In genomic region chr9:66590051-66590450, GRCm38 (mm10) we compare ENCODE assay signal across 9 mouse cellular contexts. TPM values are rescaled to one million over a fixed set of nuclear protein-coding genes. Genes with fewer than 3 reads are reported as not detected.
DNase-seq lines count a peak whose midpoint lies in the region; ATAC-seq and TF ChIP-seq lines count a peak whose summit lies in the region.
"Had no signal": no experiment of that assay in that cellular context is flagged by ENCODE, and none has a peak within 500 bp of the region (broad histone marks: within the 10 kb centered on the region; RNA-seq: fewer than 3 reads in every experiment).

No protein-coding gene starts in this region.

- DNase-seq in adrenal gland, adult (ENCODE audit: inconsistent age in 2 of 2, low spot score in 1 of 2): peak; percentile 7 to 44
- DNase-seq in adrenal gland, adult 2 months: no peak
- no peak for DNase-seq in liver, postnatal 0 days
- no peak for DNase-seq in liver, embryonic 11.5 days (ENCODE audit: low spot score)
- DNase-seq in kidney, adult 8-10 months: no peak

- WGBS in liver, postnatal 0 days (ENCODE audit: insufficient replicate concordance): 62% methylated on average over 2 of the region's 2 CpGs
- WGBS in liver, embryonic 11.5 days: 58% methylated on average over 2 of the region's 2 CpGs
- 54% methylated on average over 2 of the region's 2 CpGs for WGBS in limb, embryonic 12.5 days
- WGBS in stomach, embryonic 16.5 days: 41% methylated on average over 2 of the region's 2 CpGs

- H3K4me1 ChIP-seq in liver, postnatal 0 days (ENCODE audit: insufficient read depth): peaks cover 33% of the 10 kb centered on the region
- H3K4me1 ChIP-seq in liver, embryonic 11.5 days (replicated peaks; ENCODE audit: control insufficient read depth, insufficient read depth, low read length): peaks cover 34% of the 10 kb centered on the region
- peaks cover 58% of the 10 kb centered on the region for H3K4me1 ChIP-seq in limb, embryonic 12.5 days (replicated peaks)
- peaks cover 34% of the 10 kb centered on the region for H3K4me1 ChIP-seq in stomach, embryonic 16.5 days (ENCODE audit: control insufficient read depth, insufficient read depth, low read length)

- H3K27ac ChIP-seq in liver, postnatal 0 days (ENCODE audit: low read depth): no peak overlapping the region
- no peak overlapping the region for H3K27ac ChIP-seq in liver, embryonic 11.5 days (ENCODE audit: low read depth, low read length)
- H3K27ac ChIP-seq in limb, embryonic 12.5 days: no peak overlapping the region
- no peak overlapping the region for H3K27ac ChIP-seq in stomach, embryonic 16.5 days (ENCODE audit: low read length)
- H3K27ac ChIP-seq: macrophage had no signal

- no peak for TF ChIP-seq CTCF in liver, postnatal 0 days (IDR thresholded peaks at IDR 0.05; ENCODE audit: low read depth)

- no peaks in the 10 kb centered on the region for H3K36me3 ChIP-seq in liver, postnatal 0 days (replicated peaks; ENCODE audit: insufficient read depth, low read length)
- H3K36me3 ChIP-seq in liver, embryonic 11.5 days (ENCODE audit: control insufficient read depth, insufficient read depth, low read length): no peaks in the 10 kb centered on the region
- H3K36me3 ChIP-seq in limb, embryonic 12.5 days: no peaks in the 10 kb centered on the region
- H3K36me3 ChIP-seq in stomach, embryonic 16.5 days (ENCODE audit: control insufficient read depth, insufficient read depth, low read length): no peaks in the 10 kb centered on the region

- no peak for TF ChIP-seq EP300 in liver, postnatal 0 days (IDR thresholded peaks at IDR 0.05; ENCODE audit: low read depth)

- no peak overlapping the region; the same call in 1 of the 2 replicates for H3K9ac ChIP-seq in liver, postnatal 0 days (replicated peaks)
- no peak overlapping the region for H3K9ac ChIP-seq in liver, embryonic 11.5 days (ENCODE audit: low read depth, low read length)
- H3K9ac ChIP-seq in limb, embryonic 12.5 days (replicated peaks): no peak overlapping the region
- H3K9ac ChIP-seq in stomach, embryonic 16.5 days (ENCODE audit: low read length): no peak overlapping the region

- no peaks in the 10 kb centered on the region for H3K9me3 ChIP-seq in liver, postnatal 0 days (ENCODE audit: low read length)
- H3K9me3 ChIP-seq in liver, embryonic 11.5 days (ENCODE audit: control insufficient read depth, low read length): no peaks in the 10 kb centered on the region
- no peaks in the 10 kb centered on the region for H3K9me3 ChIP-seq in limb, embryonic 12.5 days
- H3K9me3 ChIP-seq in stomach, embryonic 16.5 days (replicated peaks; ENCODE audit: control insufficient read depth, low read length): no peaks in the 10 kb centered on the region

- no peak overlapping the region for H3K4me3 ChIP-seq in liver, postnatal 0 days (ENCODE audit: low read depth, low read length)
- H3K4me3 ChIP-seq in liver, embryonic 11.5 days (ENCODE audit: low read depth, low read length): no peak overlapping the region
- H3K4me3 ChIP-seq in limb, embryonic 12.5 days (replicated peaks): no peak overlapping the region
- H3K4me3 ChIP-seq in stomach, embryonic 16.5 days (replicated peaks; ENCODE audit: low read length): no peak overlapping the region

- ATAC-seq in liver, postnatal 0 days: no peak
- ATAC-seq in liver, embryonic 11.5 days (replicated peaks; ENCODE audit: low FRiP score): no peak
- ATAC-seq in limb, embryonic 12.5 days (ENCODE audit: insufficient number of reproducible peaks, insufficient read depth, low FRiP score, low TSS enrichment, low read depth): no peak
- no peak for ATAC-seq in stomach, embryonic 16.5 days (ENCODE audit: insufficient read depth, low FRiP score)
- ATAC-seq in inflammation-experienced regulatory T-cells, adult 6 months: no peak

- no peaks in the 10 kb centered on the region for H3K27me3 ChIP-seq in liver, postnatal 0 days (ENCODE audit: insufficient read depth, low read length)
- no peaks in the 10 kb centered on the region for H3K27me3 ChIP-seq in liver, embryonic 11.5 days (replicated peaks; ENCODE audit: control insufficient read depth, insufficient read depth, low read length)
- H3K27me3 ChIP-seq in limb, embryonic 12.5 days: no peaks in the 10 kb centered on the region
- H3K27me3 ChIP-seq in stomach, embryonic 16.5 days (ENCODE audit: control insufficient read depth, insufficient read depth, low read length): no peaks in the 10 kb centered on the region

- H3K4me2 ChIP-seq in liver, postnatal 0 days (ENCODE audit: low read depth, low read length): peak overlapping the region; percentile 38; the same call in 1 of the 2 replicates
- H3K4me2 ChIP-seq in liver, embryonic 11.5 days: no peak overlapping the region
- H3K4me2 ChIP-seq in limb, embryonic 12.5 days: peak overlapping the region; percentile 16
- 0 out of 2 replicates have a peak overlapping the region, but pooled peaks have one; percentile 22 for H3K4me2 ChIP-seq in stomach, embryonic 16.5 days (ENCODE audit: low read depth, low read length)

RNA-seq across cellular contexts. Expression of gene Usp3, which starts 2.9 kb away (rescaled TPM):
- total RNA-seq in adrenal gland, adult 2 months (2021): 10 to 100 TPM; 38.8 to 39.1 TPM
- polyA plus RNA-seq in adrenal gland, adult 2 months (2012; rRNA removed): 13.7 and 15.4 TPM in 2 replicates
- 19.8 and 21.6 TPM in 2 replicates for polyA plus RNA-seq in liver, postnatal 0 days (2015; fragmentation: Nextera tagmentation; extraction: Ambion mirVana)
- 32.8 and 33.1 TPM in 2 replicates for polyA plus RNA-seq in liver, embryonic 11.5 days (2014; fragmentation: Nextera tagmentation; extraction: Ambion mirVana)
- polyA plus RNA-seq in limb, embryonic 12.5 days (2016; fragmentation: Nextera tagmentation; extraction: Ambion mirVana): 84.1 and 88.4 TPM in 2 replicates
- polyA plus RNA-seq in stomach, embryonic 16.5 days (2015; fragmentation: Nextera tagmentation; extraction: Ambion mirVana): 54.5 and 65.1 TPM in 2 replicates
- polyA plus RNA-seq in inflammation-experienced regulatory T-cells, adult 6 months (2017; shearing (Covaris generic)): 100 to 1,000 TPM in 1 of 3 experiments, 10 to 100 TPM in 2; 82.2 to 141 (median 98.8) TPM

Comparison
In these comparisons a context has a peak if more than half of its experiments do, and no peak if none do; other contexts are left out.
1. DNase-seq: peak in adrenal gland, adult (2 of 2); none in adrenal gland, adult 2 months (single experiment), liver, postnatal 0 days (single experiment), liver, embryonic 11.5 days (single experiment) and kidney, adult 8-10 months (0 of 2).